Mouse (Mus musculus): ENCODE measurements around the gene Plcb3.

GRCm38 (mm10) chr19:6969291-6969664, 7.0 kb downstream of the Plcb3 start:
- TF ChIP-seq GATA1 (IDR thresholded peaks at IDR 0.05; ENCODE audit: borderline replicate concordance, low read length), result no peak
- no peak for TF ChIP-seq FLI1 (IDR thresholded peaks at IDR 0.05; ENCODE audit: low read length)

All from megakaryocyte, embryonic 14.5 days (primary cell).